Mouse (Mus musculus) kidney, adult 2 months (tissue): ENCODE measurements around the gene Dzip1l.

ENCODE experiments used
- CTCF ChIP-seq: fragments of 200-500 bp; conservative IDR thresholded peaks from 2 replicates; pipeline ENCODE4 v1.5.1; 2011; ENCODE audit warnings: low read depth, mild to moderate bottlenecking, control low read depth, low read length, moderate library complexity, mixed read lengths; ENCODE audit not compliant: insufficient read depth, insufficient read length
- POLR2A ChIP-seq: fragments of 200-500 bp; IDR thresholded peaks from one replicate; pipeline ENCODE4 v1.6.1; 2011; ENCODE audit warnings: low read depth, low read length, control low read depth

- TF ChIP-seq CTCF, result no peak
- no peak for TF ChIP-seq POLR2A
Observed at GRCm38 (mm10) chr9:99707425-99708126, 78.3 kb downstream of the Dzip1l start.
